Mouse (Mus musculus): Measurements from ENCODE around the gene Pla2g1b.
"Not testable (repeated sequence)": the region's sequence is repeated elsewhere in the genome, so short reads cannot be mapped to it uniquely, and the experiment has no call there.

The Pla2g1b gene

DNA sequence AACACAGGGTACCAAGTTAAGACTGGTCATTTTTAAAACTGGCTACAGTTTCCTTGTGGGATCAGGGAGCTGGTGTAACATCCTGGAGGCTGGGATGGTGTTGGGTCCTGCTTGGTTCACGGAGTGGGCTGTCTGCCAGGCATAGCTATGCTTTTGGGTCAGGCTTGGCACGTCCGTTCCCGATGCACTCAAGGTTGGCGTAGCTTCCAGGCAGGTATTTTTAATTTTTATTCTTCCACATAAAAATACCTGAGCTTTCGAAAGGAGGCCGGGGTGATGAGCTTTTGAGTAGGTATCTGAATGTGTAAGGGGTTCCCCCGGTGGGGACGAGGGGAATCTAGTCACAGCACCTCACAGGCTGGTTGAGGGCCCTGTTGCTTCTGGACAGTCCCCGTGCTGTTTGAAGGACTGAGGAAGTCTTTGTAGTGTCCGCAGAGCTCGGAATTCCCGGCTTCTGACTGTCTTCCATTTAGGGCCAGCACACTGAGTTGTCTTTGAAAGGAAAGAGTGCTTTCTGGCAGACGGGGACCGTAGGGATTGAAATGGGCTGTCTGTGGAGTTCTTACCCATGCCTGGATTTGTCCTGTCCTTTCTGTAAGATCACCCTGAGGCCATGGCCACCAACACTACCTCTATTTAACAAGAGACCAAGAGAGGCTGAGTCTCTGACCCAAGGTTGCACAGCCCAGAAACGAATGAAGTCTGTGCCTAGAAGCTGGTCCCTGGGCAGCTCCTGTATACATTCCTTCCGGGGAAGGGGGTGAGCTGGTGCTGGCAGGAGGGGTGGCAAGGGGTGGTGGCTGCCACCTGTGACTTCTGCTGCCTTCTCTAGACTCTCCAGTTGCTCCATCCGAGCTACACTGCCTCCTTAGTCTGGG, 42.2 kb downstream of the Pla2g1b start:
- peak; percentile 79 to 81 for DNase-seq

DNA sequence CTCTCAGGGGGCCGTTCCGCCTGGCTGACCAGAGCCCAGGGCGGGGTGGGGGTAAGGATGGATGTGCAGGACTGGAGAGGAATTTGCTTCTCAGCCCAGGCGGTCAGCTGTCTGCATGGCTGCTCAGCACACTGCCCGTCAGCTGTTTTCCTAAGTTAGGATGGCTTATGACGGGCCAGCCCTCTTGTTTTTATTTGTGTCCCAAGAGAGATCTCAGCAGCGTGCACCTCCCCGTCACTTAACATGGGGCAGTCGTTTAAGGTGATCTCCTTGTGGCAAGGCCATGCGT, 42.7 kb downstream of the Pla2g1b start:
- no peak for DNase-seq

DNA sequence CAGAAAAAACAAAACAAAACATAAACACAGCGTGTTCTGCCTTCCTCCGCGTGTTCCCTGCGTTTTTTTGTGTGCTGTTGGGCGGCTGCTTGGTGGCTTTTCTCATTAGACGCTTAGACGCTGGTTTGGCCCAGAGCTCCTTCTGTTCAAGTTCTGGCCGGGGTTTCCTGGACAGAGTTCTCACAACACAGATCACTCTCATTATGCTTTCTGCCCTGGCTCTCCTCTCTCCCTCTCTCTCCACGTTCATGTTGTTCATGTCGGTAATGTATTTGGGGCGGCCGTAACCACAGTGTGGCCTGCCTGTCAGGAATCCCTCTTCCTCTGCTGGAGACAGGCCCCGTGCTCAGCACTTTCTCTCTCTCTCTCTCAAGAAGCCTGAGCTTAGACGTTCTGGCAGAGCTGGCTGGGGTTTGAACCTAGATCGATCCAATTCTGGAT, 43.3 kb downstream of the Pla2g1b start:
- peak in 1 of 2 experiments; percentile 44 for DNase-seq

DNA sequence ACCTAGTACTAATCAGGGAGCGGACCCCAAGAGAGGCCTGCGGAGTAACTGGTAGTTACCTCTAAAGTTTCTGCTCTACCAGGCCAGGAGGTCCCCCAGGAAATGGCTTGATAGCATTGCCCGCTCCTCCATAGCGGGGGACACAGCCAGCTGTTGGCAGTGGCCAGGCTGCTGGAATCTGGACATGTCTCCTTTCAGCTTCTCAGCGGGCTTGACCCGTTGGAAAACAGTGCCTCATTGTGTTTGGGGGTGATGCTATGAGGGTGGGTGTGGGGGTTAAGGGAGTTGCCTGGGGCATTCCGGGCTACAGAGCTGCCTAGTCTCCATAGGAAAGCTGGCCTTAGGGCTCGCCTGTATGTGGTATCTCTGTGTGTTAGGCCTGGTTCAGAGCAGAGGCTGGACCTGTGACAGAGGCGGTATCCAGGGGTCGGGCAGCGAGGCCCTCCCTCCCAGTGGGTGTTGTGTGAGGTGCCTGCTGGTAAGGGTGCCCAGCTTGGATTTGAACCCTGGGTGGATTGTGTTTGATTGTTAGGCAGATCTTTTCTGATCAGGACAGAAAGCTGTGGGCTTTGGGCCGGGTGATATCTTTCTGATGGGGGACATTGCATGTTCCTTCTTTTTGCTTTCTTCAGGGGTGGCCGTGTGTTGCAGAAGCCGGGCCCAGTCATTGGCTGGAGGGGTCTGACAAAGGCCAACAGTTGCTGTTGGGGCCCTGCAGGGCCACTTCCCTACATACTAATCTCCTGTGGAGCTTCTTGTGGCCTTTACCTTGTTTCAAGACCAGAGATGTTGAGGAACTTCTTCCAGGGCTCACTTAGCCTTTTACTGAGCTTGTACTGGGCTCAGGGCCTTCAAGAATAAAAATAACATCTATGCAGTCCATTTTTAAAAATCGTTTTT, 44.0 kb downstream of the Pla2g1b start:
- no peak for DNase-seq

DNA sequence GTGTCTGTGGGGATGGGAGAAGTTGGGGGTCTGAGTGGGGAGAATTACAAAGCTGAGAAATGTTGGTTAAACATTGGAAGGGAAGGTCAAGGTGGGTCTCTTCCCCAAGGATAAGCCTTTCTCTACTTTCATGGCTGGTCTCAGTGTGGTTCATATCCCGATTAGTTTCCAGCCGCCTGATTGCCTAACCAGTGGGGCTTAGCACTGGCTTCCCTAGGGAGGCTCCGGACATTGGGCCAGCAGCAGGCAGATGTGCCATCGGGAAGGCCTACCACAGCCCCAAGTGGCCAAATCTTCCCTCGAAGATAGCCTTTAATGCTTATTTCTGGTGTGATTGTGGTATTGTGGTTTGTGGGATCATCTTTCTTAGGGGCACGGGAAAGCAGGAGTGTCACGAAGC, 46.3 kb downstream of the Pla2g1b start:
- DNase-seq: no peak

DNA sequence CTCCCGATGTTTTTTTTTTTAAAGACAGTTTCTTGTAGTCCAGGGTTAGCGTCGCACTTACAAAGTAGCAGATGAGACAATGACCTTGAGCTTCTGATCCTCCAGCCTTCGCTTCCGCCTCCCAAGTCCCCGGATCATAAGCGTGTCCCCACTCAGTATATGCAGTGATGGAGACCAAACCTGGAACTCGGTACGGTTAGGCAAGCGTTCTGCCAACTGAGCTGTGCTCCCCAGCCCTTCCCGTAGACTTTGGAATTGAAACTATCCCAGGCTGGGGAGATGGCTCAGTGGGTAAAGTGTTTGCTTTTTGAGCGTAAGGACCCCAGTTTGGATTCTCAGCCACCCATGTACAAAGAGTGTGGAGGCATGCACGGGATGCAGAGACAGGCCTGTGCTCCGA, 47.2 kb downstream of the Pla2g1b start:
- DNase-seq: no peak

DNA sequence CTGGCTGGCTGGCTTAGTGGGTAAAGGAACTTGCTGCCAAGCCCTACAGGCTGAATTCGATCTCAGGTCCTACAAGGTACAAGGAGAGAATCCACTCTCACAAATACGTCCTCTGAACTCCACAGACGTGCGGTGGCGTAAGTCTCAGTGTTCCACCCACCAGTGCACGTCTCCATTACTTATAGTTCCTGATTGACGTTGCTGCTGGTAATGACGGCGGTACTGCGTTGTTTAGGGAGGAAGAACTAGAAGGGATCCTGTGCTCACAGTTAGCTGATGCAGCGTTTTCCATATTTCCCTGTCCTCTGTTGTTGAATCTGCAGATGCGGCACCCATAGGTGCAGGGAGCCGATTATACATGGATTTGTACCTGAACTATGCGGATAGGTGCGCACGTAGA, 47.7 kb downstream of the Pla2g1b start:
- no peak for DNase-seq

DNA sequence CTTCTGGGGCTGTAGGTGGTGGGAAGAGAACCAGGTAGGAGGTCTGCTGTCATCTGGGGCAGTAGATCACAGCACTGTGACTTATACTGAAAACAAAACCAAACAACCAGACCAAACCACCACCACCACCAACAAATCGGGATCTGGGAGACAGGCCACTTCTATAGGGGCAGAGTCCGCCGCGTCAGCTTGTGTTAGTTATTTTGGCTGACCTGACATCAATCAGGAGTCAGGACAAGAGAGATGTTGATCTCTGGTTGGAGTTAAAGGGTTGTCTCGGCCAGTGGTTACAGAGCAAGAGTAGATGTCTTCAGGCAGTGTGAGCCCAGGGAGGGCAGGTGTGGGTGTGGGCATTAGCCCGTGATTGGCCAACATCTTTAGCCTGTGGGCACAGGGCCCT, 48.3 kb downstream of the Pla2g1b start:
- no peak for DNase-seq

DNA sequence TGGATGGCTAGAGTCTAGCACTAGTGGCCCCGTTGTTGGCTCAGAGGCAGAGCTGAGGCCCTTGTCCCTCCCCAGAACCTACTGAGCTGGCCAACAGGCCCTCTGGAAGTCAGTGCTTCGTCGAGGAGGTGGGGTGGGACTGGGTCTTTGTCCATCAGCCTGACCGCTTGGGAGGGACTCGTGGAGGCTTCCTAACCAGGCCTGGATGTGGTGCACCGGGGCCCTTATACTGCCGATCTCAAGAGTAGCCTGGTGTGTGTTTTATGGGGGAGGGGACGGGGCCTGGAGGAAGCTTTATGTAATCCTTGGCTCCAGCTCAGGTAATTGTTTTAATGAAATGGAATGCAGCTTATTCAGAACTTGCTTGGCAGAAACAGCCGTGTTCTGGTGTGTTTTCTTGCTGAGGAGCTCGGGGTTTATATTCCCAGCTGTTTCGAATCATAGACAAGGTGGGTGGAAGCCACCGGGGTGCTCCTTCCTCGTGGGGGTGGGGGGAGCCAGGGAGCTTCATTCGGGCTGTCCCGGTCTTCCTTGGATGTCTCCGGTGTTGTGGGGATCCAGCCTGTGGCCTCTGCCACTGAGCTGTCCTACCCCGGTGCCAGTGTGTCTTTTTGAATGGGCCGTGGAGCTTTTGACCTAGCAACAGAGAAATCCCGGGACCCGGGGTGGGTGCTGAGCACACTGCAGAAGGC, 49.0 kb downstream of the Pla2g1b start:
- DNase-seq: no peak

DNA sequence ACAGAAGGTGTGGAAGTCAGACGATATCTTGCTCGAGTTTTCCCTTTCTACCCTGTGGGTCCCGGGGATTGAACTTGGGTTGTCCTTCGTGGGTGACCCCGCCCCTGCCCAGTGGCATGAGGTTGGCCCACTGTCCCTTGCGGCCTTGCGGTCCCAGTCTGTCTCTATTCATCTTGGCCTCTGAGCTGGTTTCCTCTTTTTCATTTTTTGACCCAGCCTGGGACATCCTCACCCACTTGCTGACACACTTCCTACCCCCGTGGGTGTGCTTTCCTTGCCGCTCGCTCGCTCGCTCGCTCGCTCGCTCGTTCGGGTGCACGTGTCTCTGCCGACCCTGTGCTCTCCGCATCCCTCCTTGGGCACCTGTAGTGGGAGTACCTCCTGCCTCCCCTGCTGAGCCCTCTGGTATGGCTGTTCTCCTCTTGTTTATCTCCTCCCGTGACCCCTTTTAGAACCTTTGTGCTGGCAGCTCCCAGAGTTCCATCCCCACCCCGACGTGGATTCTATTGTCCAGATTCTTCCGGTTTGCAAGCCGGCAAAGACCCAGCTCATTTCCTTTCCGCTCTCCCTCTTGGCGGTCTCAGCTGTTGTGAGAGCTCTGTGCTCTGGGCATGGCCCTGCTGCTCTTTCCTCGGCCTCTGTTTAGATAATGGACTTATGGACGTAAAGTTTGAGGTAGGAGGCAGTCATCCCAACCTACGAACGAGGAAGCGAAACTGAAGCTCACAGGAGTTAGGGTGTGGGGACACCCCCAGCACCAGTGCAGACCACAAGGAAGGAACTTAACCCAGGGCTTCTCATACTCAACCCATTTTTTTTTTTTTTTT, 50.2 kb downstream of the Pla2g1b start:
- DNase-seq: no peak

DNA sequence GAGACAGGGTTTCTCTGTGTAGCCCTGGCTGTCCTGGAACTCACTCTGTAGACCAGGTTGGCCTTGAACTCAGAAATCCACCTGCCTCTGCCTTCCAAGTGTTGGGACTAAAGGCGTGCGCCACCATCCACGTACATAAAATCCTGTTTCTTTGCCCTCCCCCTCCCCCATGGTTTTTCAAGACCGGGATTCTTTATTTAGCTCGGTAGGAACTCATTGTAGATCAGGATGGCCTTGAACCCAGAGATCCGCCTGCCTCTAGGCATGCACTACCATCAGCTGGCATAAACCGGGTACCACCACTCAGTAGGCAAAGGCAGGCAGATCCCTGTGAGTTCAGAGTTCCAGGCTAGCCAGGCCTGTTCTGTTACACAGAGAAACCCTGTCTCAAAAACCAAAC, 50.8 kb downstream of the Pla2g1b start:
- DNase-seq: no peak

DNA sequence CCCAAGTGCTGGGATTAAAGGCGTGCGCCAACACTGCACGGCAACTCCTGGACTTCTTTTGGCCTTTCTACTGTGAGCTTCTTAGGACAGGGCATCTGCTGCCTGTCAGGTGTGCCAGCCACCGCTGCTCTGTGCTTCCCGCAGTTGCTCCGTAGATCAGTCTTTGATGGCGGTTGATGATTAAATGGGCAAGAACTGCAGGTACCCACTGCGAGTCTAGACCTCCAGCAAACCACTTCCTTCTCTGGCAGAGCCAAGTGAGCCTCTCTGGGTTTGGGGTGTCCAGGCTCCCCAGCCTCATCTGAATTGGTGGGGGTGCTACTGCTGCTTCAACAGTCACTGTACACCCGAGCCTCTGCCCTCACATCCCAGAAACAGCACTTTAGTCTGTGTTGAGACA, 51.4 kb downstream of the Pla2g1b start:
- no peak for DNase-seq

DNA sequence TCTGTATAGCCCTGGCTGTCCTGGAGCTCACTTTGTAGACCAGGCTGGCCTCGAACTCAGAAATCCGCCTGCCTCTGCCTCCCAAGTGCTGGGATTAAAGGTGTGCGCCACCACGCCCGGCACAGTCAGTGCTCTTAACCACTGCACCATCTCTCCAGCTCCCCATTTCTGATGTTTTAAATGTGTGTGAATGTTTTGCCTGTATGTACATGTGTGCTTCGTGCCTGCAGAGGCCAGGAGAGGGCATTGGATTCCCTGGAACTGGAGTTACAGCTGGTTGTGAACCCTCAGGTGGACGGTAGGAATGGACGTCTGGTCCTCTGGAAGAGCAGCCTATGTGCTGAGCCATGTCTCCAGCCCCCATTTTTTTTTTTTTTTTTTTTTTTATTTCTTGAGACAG, 52.2 kb downstream of the Pla2g1b start:
- not testable (repeated sequence) for DNase-seq

DNA sequence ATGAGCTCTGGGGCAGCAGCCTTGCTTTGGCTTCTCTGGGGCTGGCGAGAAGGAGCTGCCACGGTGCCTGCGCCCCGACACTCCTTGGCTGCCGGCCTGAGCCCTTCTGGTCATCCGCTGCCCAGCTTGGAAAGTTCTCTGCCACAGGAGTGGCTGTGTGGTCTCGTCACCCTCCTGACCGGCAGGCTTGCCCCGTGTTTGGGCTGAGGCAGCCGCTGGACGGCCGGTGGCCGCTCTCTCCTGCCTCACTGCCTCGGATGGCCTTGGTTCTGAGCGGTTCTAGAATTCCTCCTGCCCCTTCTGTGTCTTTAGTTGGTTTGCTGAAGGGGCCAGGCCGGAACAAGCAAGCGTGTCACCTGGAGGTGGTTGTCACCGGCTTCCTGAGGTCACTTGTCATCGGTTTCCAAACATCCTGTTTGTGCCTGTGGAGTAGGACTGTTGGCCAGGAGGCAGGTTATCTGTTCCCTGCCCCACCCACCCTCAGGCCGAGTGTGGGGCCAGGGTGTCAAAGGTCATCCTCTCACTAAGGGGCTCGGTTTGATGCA, 54.3 kb downstream of the Pla2g1b start:
- peak; percentile 60 to 63 for DNase-seq

DNA sequence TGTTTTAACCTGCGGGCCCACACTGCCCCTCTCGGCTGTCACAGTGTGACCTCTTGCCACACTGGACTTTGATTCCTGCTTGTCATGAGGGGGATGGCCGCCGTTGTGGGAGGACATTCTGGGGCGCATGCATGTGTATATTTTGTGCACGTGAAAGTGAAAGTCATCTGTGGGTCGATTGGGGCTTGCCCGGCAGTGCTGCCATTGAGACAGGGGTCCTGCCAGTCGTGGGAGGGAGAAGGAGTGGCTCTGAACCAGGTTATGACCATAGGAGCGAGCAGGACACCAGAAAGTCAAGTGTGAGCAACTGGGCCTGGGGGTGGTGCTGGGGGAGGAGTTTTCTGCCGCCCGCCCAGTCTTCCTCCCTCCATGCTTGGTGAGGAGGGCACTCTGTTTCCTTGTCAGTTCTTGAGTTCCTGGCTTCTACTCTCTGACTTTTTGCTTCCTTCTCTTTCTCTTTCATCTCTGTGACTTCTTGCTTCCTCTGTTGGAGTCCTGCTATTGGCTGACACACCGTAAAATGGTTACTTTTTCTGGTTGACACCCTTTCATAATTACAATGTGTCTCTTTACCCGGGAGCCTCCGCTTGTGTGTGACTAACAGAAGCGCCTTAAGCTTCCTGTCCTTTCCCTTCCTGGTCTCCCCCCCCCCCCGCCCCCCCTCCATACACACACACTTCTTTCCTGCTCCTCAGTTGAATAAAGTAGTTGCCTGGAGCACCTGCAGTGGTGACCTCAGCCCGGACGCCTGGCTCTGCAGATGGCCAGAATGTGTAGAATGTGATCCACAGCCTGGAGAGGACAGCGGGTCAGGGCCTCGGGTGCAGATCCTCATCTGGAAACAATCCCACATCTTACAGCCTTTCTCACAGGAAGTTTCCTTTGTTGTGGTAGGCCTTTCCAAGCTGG, 55.7 kb downstream of the Pla2g1b start:
- DNase-seq: no peak

DNA sequence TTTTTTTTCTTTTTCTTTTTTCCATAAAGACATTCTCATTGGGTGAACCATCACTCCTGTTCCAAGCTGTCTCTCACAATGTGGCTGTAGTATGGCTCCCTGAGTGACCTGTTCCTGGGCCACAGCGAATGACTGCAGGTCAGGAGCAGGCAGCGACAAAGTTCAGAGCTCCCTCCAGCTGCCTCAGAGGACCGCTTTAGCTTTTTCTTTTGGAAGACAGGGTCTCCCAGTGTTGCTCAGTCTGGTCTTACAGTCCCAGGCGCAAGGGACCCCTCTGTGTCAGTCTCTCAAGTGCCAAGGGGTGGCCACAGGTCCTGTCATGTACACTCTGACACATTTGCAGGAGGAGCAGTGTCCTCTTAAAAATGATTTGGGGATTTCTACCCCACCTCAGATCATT, 56.5 kb downstream of the Pla2g1b start:
- no peak for DNase-seq

DNA sequence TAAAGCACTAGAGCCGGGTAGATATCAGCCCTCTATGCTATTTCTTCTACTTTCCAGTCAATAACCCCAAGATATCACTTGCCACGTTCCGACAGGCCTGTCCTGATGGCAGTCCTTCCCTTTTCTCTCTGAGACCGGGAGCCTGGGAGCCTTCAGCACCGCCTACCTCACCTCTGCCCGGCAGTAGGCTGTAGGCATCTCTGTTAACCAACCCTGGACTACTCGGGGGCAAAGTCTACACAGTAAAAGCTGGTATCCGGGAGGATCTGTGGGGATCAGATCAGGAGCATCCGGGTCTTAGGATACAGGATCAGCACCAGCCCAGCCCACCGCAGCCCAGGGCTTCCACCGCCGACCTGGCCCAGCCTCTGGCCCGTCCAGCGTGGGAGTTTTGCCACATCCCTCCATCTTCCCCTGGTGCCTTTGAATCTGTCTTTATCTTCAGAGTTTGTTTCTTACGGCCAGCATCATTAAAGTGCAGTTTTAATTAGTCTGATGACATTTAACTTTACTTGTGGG, 57.0 kb downstream of the Pla2g1b start:
- DNase-seq: no peak

DNA sequence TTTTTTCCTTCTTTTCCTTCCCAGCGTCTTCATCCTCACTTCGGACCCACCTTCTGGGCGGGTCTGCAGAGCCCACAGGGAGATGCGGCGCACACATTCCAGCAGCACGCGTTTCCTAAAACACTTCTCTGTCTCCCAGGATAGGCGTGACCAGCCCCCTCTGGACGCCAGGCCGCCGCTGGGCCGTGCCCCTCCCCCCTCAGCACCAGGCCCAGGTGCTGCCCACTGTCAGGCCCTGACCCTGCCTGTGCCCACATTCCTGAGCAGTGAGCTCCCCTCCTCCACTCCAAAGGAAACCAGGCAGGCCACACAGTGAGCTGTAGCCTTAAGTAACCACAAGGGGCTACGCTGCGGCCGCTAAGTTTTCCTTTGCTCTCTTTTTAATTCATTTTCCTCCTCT, 57.9 kb downstream of the Pla2g1b start:
- no peak for DNase-seq
